Mouse (Mus musculus): ENCODE data around the gene Litaf. TPM values are rescaled to one million over a fixed set of nuclear protein-coding genes. Genes with fewer than 3 reads are reported as not detected.

The Litaf gene
- total and polyA plus RNA-seq, 3 experiments: 25.7 to 50.1 TPM; not detected in 1

- no peak for DNase-seq (ENCODE audit: low read depth, low spot score)
- no peak for TF ChIP-seq ELF1 (IDR thresholded peaks at IDR 0.05; ENCODE audit: low read depth, low read length)
- Histone ChIP-seq H3K27ac (ENCODE audit: control insufficient read depth, low read depth, low read length) (no peak overlapping the region), H3K36me3 (ENCODE audit: control insufficient read depth in 1 of 2, insufficient read depth in 2 of 2, low read length in 2 of 2) (peaks cover 3 to 4% of the 10 kb centered on the region in 2 experiments), H3K79me2 (ENCODE audit: control insufficient read depth, insufficient read depth, low read length, poor library complexity) (no peaks in the 10 kb centered on the region), H3K4me1 (ENCODE audit: control insufficient read depth in 1 of 2, insufficient read depth in 2 of 2, low read length in 2 of 2) (peaks cover under 1 to 2% of the 10 kb centered on the region in 2 experiments; a peak in 2 of 4 replicates), H3K9ac (ENCODE audit: control insufficient read depth, low read depth, low read length, poor library complexity, severe bottlenecking) (no peak overlapping the region), H3K27me3 (ENCODE audit: control insufficient read depth in 1 of 2, insufficient read depth in 2 of 2, low read length in 2 of 2) (no peaks in the 10 kb centered on the region), H3K4me3 (ENCODE audit: control insufficient read depth in 1 of 2, insufficient read depth in 1 of 2, low read depth in 2 of 2, low read length in 2 of 2) (no peak overlapping the region), H3K9me3 (replicated peaks; ENCODE audit: insufficient read depth, low read length) (no peaks in the 10 kb centered on the region)
Observed at GRCm38 (mm10) chr16:11072454-11072853, 6.5 kb upstream of the Litaf start.

- peaks cover 0 to 3% of the 10 kb centered on the region in 2 experiments; a peak in 1 of 4 replicates for H3K4me1 ChIP-seq (ENCODE audit: control insufficient read depth in 1 of 2, insufficient read depth in 2 of 2, low read length in 2 of 2)
- H3K36me3 ChIP-seq (ENCODE audit: control insufficient read depth in 1 of 2, insufficient read depth in 2 of 2, low read length in 2 of 2): peaks cover 0 to 2% of the 10 kb centered on the region in 2 experiments; a peak in 2 of 4 replicates
- no peak overlapping the region for H3K9ac ChIP-seq (ENCODE audit: control insufficient read depth, low read depth, low read length, poor library complexity, severe bottlenecking)
- no peaks in the 10 kb centered on the region for H3K27me3 ChIP-seq (ENCODE audit: control insufficient read depth in 1 of 2, insufficient read depth in 2 of 2, low read length in 2 of 2)
- no peak overlapping the region for H3K27ac ChIP-seq (ENCODE audit: control insufficient read depth, low read depth, low read length)
- DNase-seq (ENCODE audit: low read depth, low spot score): no peak
- H3K79me2 ChIP-seq (ENCODE audit: control insufficient read depth, insufficient read depth, low read length, poor library complexity): no peaks in the 10 kb centered on the region
- TF ChIP-seq USF1 (IDR thresholded peaks at IDR 0.05; ENCODE audit: low read depth, low read length) (no peak), MAZ (IDR thresholded peaks at IDR 0.05; ENCODE audit: low read depth, low read length) (no peak), MYC (IDR thresholded peaks at IDR 0.05; ENCODE audit: low read depth, low read length) (no peak), JUND (IDR thresholded peaks at IDR 0.05; ENCODE audit: low read depth, low read length) (no peak), ZKSCAN1 (IDR thresholded peaks at IDR 0.05; ENCODE audit: low read depth, low read length) (no peak), POLR2AphosphoS2 (IDR thresholded peaks at IDR 0.05; ENCODE audit: low read length) (no peak), KAT2A (conservative IDR thresholded peaks at IDR 0.05; ENCODE audit: low read depth, low read length) (no peak), NELFE (IDR thresholded peaks at IDR 0.05; ENCODE audit: low read depth, low read length) (no peak), BHLHE40 (IDR thresholded peaks at IDR 0.05; ENCODE audit: borderline replicate concordance, low read depth, low read length) (no peak), CTCF (IDR thresholded peaks at IDR 0.05 in 2 of 3, conservative IDR thresholded peaks at IDR 0.05 in 1 of 3; ENCODE audit: control insufficient read depth in 1 of 3, insufficient read depth in 1 of 3, low read depth in 2 of 3, low read length in 3 of 3, poor library complexity in 1 of 3, severe bottlenecking in 1 of 3) (no peak), TAL1 (IDR thresholded peaks at IDR 0.05; ENCODE audit: low read length) (no peak), ELF1 (IDR thresholded peaks at IDR 0.05; ENCODE audit: low read depth, low read length) (no peak), SIN3A (IDR thresholded peaks at IDR 0.05; ENCODE audit: low read length) (no peak)
- H3K4me3 ChIP-seq (ENCODE audit: control insufficient read depth in 1 of 2, insufficient read depth in 1 of 2, low read depth in 2 of 2, low read length in 2 of 2): no peak overlapping the region
- no peaks in the 10 kb centered on the region for H3K9me3 ChIP-seq (replicated peaks; ENCODE audit: insufficient read depth, low read length)
Observed at GRCm38 (mm10) chr16:11071887-11072286, 5.9 kb upstream of the Litaf start.

- H3K27ac ChIP-seq (ENCODE audit: control insufficient read depth, low read depth, low read length): no peak overlapping the region
- peaks cover 0 to 3% of the 10 kb centered on the region in 2 experiments; a peak in 1 of 4 replicates for H3K4me1 ChIP-seq (ENCODE audit: control insufficient read depth in 1 of 2, insufficient read depth in 2 of 2, low read length in 2 of 2)
- H3K27me3 ChIP-seq (ENCODE audit: control insufficient read depth in 1 of 2, insufficient read depth in 2 of 2, low read length in 2 of 2): no peaks in the 10 kb centered on the region
- H3K9ac ChIP-seq (ENCODE audit: control insufficient read depth, low read depth, low read length, poor library complexity, severe bottlenecking): no peak overlapping the region
- DNase-seq (ENCODE audit: low read depth, low spot score): no peak
- no peak overlapping the region for H3K4me3 ChIP-seq (ENCODE audit: control insufficient read depth in 1 of 2, insufficient read depth in 1 of 2, low read depth in 2 of 2, low read length in 2 of 2)
- H3K79me2 ChIP-seq (ENCODE audit: control insufficient read depth, insufficient read depth, low read length, poor library complexity): no peaks in the 10 kb centered on the region
- H3K9me3 ChIP-seq (replicated peaks; ENCODE audit: insufficient read depth, low read length): no peaks in the 10 kb centered on the region
- TF ChIP-seq SIN3A (IDR thresholded peaks at IDR 0.05; ENCODE audit: low read length) (no peak), MXI1 (IDR thresholded peaks at IDR 0.05; ENCODE audit: low read depth, low read length) (no peak), ZNF384 (IDR thresholded peaks at IDR 0.05; ENCODE audit: low read depth, low read length) (no peak), TAL1 (IDR thresholded peaks at IDR 0.05; ENCODE audit: low read length) (no peak), EP300 (IDR thresholded peaks at IDR 0.05; ENCODE audit: low read depth in 1 of 2, low read length in 2 of 2) (no peak)
- H3K36me3 ChIP-seq (ENCODE audit: control insufficient read depth in 1 of 2, insufficient read depth in 2 of 2, low read length in 2 of 2): peaks cover 0 to 2% of the 10 kb centered on the region in 2 experiments; a peak in 2 of 4 replicates
Observed at GRCm38 (mm10) chr16:11071176-11071575, 5.2 kb upstream of the Litaf start.

All from MEL (cell line).